Mouse (Mus musculus) heart, postnatal 0 days (tissue): Measurements from ENCODE around the gene Dok3.
"Not testable (repeated sequence)": the region's sequence is repeated elsewhere in the genome, so short reads cannot be mapped to it uniquely, and the experiment has no call there.

Experiments used
- CTCF ChIP-seq: IDR thresholded peaks from 2 replicates; pipeline ENCODE4 v1.5.1; 2016; ENCODE audit warnings: antibody characterized with exemption, control low read depth, low read depth
- EP300 ChIP-seq: IDR thresholded peaks from 2 replicates; pipeline ENCODE4 v1.6.1; 2016; ENCODE audit warnings: antibody characterized with exemption, low read depth

GRCm38 (mm10) chr13:55576872-55577271 lies 47.8 kb upstream of the Dok3 start:
- not testable (repeated sequence) for TF ChIP-seq CTCF, EP300
